Mouse (Mus musculus) ES-E14 (cell line): Measurements from ENCODE around the gene Serinc5. TPM values are rescaled to one million over a fixed set of nuclear protein-coding genes. Genes with fewer than 3 reads are reported as not detected.

ENCODE experiments used
- DNase-seq: peaks from one replicate; pipeline ENCODE4 v3.0.0-alpha.2; 2013; ENCODE audit warnings: low read depth, low spot score
- H3K27ac ChIP-seq: 2 replicates; pipeline ENCODE4 v1.5.1; 2012; ENCODE audit warnings: low read depth, mild to moderate bottlenecking, low read length, moderate library complexity, mixed read lengths; ENCODE audit not compliant: poor library complexity, insufficient read depth, severe bottlenecking
- H3K36me3 ChIP-seq: 2 replicates; pipeline ENCODE4 v1.6.1; 2012; ENCODE audit warnings: mild to moderate bottlenecking, low read length, moderate library complexity, mixed read lengths; ENCODE audit not compliant: control insufficient read depth, poor library complexity, insufficient read depth, severe bottlenecking
- H3K4me1 ChIP-seq, 2 experiments: fragments of 150-350 bp in 1 of 2; sonication (generic) in 1 of 2; 2 replicates each; pipeline ENCODE4 v1.6.1; 2012; ENCODE audit warnings: low read length in 2 of 2, mild to moderate bottlenecking in 1 of 2, mixed read lengths in 1 of 2; ENCODE audit not compliant: control insufficient read depth in 2 of 2, insufficient read depth in 2 of 2, poor library complexity in 1 of 2
- H3K4me3 ChIP-seq, 2 experiments: fragments of 150-350 bp in 1 of 2; sonication (generic) in 1 of 2; 2 replicates each; pipeline ENCODE4 v1.5.1; 2012; ENCODE audit warnings: low read length in 2 of 2, low read depth in 1 of 2, mild to moderate bottlenecking in 1 of 2, mixed read lengths in 1 of 2; ENCODE audit not compliant: insufficient read depth in 1 of 2, poor library complexity in 1 of 2, severe bottlenecking in 1 of 2
- H3K9ac ChIP-seq: 2 replicates; pipeline ENCODE4 v1.6.1; 2012; ENCODE audit warnings: low read depth, mild to moderate bottlenecking, low read length, mixed read lengths; ENCODE audit not compliant: poor library complexity, insufficient read depth, severe bottlenecking
- H3K9me3 ChIP-seq: fragments of 150-350 bp; sonication (generic); 2 replicates; pipeline ENCODE4 v1.6.1; 2012; ENCODE audit warnings: low read depth, mild to moderate bottlenecking, low read length; ENCODE audit not compliant: control insufficient read depth, insufficient read depth
- CHD2 ChIP-seq: IDR thresholded peaks from 2 replicates; pipeline ENCODE4 v1.6.1; 2014; ENCODE audit warnings: mild to moderate bottlenecking, low read depth, low read length, inconsistent platforms
- HCFC1 ChIP-seq: IDR thresholded peaks from 2 replicates; pipeline ENCODE4 v1.6.1; 2012; ENCODE audit warnings: low read length, inconsistent platforms, borderline replicate concordance; ENCODE audit not compliant: insufficient read depth
- MAFK ChIP-seq: IDR thresholded peaks from 2 replicates; pipeline ENCODE4 v1.6.1; 2014; ENCODE audit warnings: mild to moderate bottlenecking, low read depth, low read length, inconsistent platforms; ENCODE audit not compliant: insufficient read depth
- ZC3H11A ChIP-seq: IDR thresholded peaks from 2 replicates; pipeline ENCODE4 v1.6.1; 2012; ENCODE audit warnings: low read depth, mild to moderate bottlenecking, inconsistent platforms, low read length, borderline replicate concordance
- ZNF384 ChIP-seq: IDR thresholded peaks from 2 replicates; pipeline ENCODE4 v1.6.1; 2012; ENCODE audit warnings: low read depth, low read length, inconsistent platforms
- in situ Hi-C, 2 experiments: fragments of 600-800 bp; cut with MboI; formaldehyde crosslinking; loops; one replicate each; pipeline ENCODE4 v1.15.1; 2025; ENCODE audit warnings: low sequenced_read_pairs in 2 of 2, inconsistent platforms in 1 of 2; ENCODE audit not compliant: unreplicated experiment in 2 of 2
- total RNA-seq: library from RNA; depleted of rRNA; stranded (reverse); fragments of 300-350 nt; gene quantifications from 2 replicates; pipeline ENCODE4 v1.2.3, GENCODE M21; 2012

Gene Serinc5
- total RNA-seq, 1 experiment = 14.9 TPM

GRCm38 (mm10) chr13:92580220-92581043 is 30.5 kb upstream of the Serinc5 start:
- no peak overlapping the region for H3K27ac ChIP-seq
- peaks cover 0 to 5% of the 10 kb centered on the region in 2 experiments; a peak in 1 of 4 replicates for H3K4me1 ChIP-seq

DNA sequence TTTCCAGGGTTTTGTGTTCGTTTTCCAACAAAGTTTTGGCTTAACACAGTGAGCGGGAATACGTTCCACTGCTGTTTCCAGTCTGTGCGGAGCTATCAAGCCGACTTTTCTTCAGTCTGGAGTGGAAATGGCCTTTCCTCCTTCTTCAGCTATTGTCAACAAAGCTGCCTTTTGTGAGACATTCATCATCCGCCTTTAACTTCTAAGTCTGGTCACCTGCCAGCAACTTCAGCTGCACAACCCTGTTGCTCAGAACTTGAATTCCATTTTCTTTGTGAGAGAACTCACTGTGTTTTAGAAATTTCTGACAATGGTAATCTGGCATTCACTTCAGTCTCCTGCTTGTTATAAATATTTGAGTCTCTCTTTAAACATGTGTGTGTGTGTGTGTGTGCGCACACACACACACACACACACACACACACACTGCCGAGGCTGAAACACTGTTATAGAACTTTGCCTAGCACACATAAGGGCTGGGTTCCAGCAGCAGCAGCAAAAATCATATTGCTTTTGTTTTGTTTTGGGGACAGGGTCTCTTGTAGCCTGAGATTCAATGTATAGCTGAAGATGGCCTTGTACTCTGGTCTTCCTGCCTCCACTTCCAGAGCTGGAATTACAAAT is 26.7 kb upstream of the Serinc5 start:
- Histone ChIP-seq H3K9ac (no peak overlapping the region), H3K36me3 (no peaks in the 10 kb centered on the region), H3K9me3 (no peaks in the 10 kb centered on the region), H3K4me1 (no peaks in the 10 kb centered on the region), H3K27ac (no peak overlapping the region), H3K4me3 (no peak overlapping the region)
- TF ChIP-seq MAFK (no peak), ZC3H11A (no peak), CHD2 (no peak), HCFC1 (no peak), ZNF384 (no peak)
- in situ Hi-C loops = loop anchor here in 1 of 2 experiments (25.0 kb wide), 1 partner anchor 153 kb away; no protein-coding TSS in a partner anchor
- DNase-seq = no peak

More at GRCm38 (mm10) chr13:92580220-92581043, 30.5 kb upstream of the Serinc5 start:
- Histone ChIP-seq H3K4me3 (no peak overlapping the region), H3K9ac (no peak overlapping the region), H3K36me3 (no peaks in the 10 kb centered on the region), H3K9me3 (no peaks in the 10 kb centered on the region)
- in situ Hi-C loops = loop anchor here in 1 of 2 experiments (25.0 kb wide), 1 partner anchor 157 kb away; no protein-coding TSS in a partner anchor
- TF ChIP-seq HCFC1 (no peak), ZC3H11A (peak; percentile 78), ZNF384 (no peak)
- DNase-seq = peak; percentile 33

GRCm38 (mm10) chr13:92588704-92589103 is 22.2 kb upstream of the Serinc5 start:
- in situ Hi-C loops = loop anchor here in 1 of 2 experiments (25.0 kb wide), 1 partner anchor 149 kb away; no protein-coding TSS in a partner anchor
- Histone ChIP-seq H3K4me3 (no peak overlapping the region), H3K9me3 (no peaks in the 10 kb centered on the region), H3K27ac (no peak overlapping the region), H3K36me3 (no peaks in the 10 kb centered on the region), H3K9ac (no peak overlapping the region), H3K4me1 (0 out of 4 replicates have a peak, but pooled peaks cover 0 to 4% of the 10 kb centered on the region in 2 experiments)
- no peak for TF ChIP-seq HCFC1
- no peak for TF ChIP-seq MAFK
- TF ChIP-seq CHD2 = no peak
- TF ChIP-seq ZC3H11A = no peak
- TF ChIP-seq ZNF384 = no peak
- DNase-seq = no peak

DNA sequence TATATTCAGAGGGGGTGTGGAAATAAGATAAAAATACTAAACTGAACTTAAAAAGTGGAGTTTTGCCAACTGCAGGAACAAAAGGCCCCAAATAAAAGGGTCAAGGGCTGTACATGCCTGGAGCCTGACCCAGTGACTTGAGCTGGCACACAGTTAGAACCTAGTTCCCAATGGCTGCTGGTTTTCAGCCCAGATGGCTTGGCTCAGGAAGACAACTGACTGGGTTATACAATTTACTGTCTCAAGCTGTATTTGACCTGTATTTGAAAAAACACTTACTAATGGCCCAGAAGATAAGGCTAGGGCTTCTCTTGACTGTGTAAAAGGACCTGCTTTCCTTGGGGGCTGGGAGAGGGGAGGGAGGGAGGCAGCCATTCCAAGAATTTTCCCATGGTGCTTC is 21.6 kb upstream of the Serinc5 start:
- TF ChIP-seq HCFC1 = no peak
- no peak for TF ChIP-seq ZNF384
- no peak for TF ChIP-seq CHD2
- no peak for TF ChIP-seq MAFK
- no peak for TF ChIP-seq ZC3H11A
- Histone ChIP-seq H3K9ac (no peak overlapping the region), H3K4me1 (0 out of 4 replicates have a peak, but pooled peaks cover 0 to 4% of the 10 kb centered on the region in 2 experiments), H3K27ac (no peak overlapping the region), H3K9me3 (no peaks in the 10 kb centered on the region), H3K36me3 (no peaks in the 10 kb centered on the region), H3K4me3 (no peak overlapping the region)
- no peak for DNase-seq
- in situ Hi-C loops = loop anchor here in 1 of 2 experiments (25.0 kb wide), 1 partner anchor 148 kb away; no protein-coding TSS in a partner anchor
